Mouse (Mus musculus) forebrain, embryonic 16.5 days (tissue): ENCODE results near the gene Pip5k1c. TPM values are rescaled to one million over a fixed set of nuclear protein-coding genes. Genes with fewer than 3 reads are reported as not detected.

ENCODE experiments used
- ATAC-seq: fragments of 200-750 bp; cut with Nextera tagmentation; 2 replicates; pipeline ENCODE4 v1.8.0; 2017; ENCODE audit warnings: mild to moderate bottlenecking, moderate library complexity
- H3K27ac ChIP-seq: fragments of 300-500 bp; sonication (generic); 2 replicates; pipeline ENCODE4 v1.5.1; 2014; ENCODE audit warnings: low read length, control low read depth
- H3K27me3 ChIP-seq: fragments of 300-500 bp; sonication (generic); replicated peaks from 2 replicates; pipeline ENCODE4 v1.6.1; 2014; ENCODE audit warnings: low read length; ENCODE audit not compliant: control insufficient read depth, insufficient read depth
- H3K36me3 ChIP-seq: fragments of 300-500 bp; sonication (generic); 2 replicates; pipeline ENCODE4 v1.6.1; 2014; ENCODE audit not compliant: control insufficient read depth, insufficient read depth
- H3K4me1 ChIP-seq: fragments of 300-500 bp; sonication (generic); replicated peaks from 2 replicates; pipeline ENCODE4 v1.6.1; 2014; ENCODE audit warnings: low read length; ENCODE audit not compliant: control insufficient read depth, insufficient read depth
- H3K4me2 ChIP-seq: fragments of 300-500 bp; sonication (generic); 2 replicates; pipeline ENCODE4 v1.6.1; 2014; ENCODE audit warnings: mild to moderate bottlenecking, low read length, control low read depth
- H3K4me3 ChIP-seq: fragments of 300-500 bp; sonication (generic); replicated peaks from 2 replicates; pipeline ENCODE4 v1.5.1; 2014; ENCODE audit warnings: mild to moderate bottlenecking, low read length, control low read depth
- H3K9ac ChIP-seq: fragments of 300-500 bp; sonication (generic); replicated peaks from 2 replicates; pipeline ENCODE4 v1.6.1; 2014; ENCODE audit warnings: low read depth, low read length, control low read depth
- H3K9me3 ChIP-seq: fragments of 300-500 bp; sonication (generic); 2 replicates; pipeline ENCODE4 v1.6.1; 2016; ENCODE audit warnings: low read length; ENCODE audit not compliant: control insufficient read depth
- WGBS: fragments of 180-500 bp; shearing (Covaris S2); extraction: QIAGEN DNeasy Blood & Tissue Kit; methylation state at CpG from one replicate; pipeline ENCODE4 v1.1.7; 2014; 5-methylcytosine and 5-hydroxymethylcytosine counted together
- polyA plus RNA-seq: library from polyadenylated mRNA; unstranded; fragments of >200 nt; fragmentation: Nextera tagmentation; extraction: Ambion mirVana; gene quantifications from 2 replicates; pipeline ENCODE4 v1.2.1, GENCODE M21; 2015

Gene Pip5k1c
- polyA plus RNA-seq, 1 experiment from 2014 or later, result 143 TPM

DNA sequence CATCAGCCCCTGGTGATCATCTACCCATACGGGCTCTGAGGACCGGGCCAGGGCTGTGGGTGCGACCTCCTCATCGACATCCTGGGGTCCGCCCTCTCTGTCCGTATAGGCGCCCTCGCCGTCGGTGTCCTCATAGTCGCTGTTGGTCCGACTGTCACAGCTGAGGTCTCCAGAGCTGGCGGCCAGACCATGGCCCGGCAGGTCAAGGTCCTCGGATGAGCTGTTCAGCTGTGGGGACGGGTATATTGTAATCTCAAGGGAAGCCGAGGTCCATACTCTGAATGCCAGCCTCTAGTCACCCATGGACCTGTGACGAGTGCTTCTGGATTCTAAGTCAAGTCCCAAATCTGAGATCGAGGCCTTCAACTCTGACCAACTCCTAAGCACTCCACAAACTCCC lies 18.9 kb upstream of the Pip5k1c start:
- H3K4me3 ChIP-seq, result no peak overlapping the region
- peaks cover 11% of the 10 kb centered on the region for H3K36me3 ChIP-seq
- no peak overlapping the region for H3K4me2 ChIP-seq
- no peaks in the 10 kb centered on the region for H3K9me3 ChIP-seq
- no peak overlapping the region for H3K27ac ChIP-seq
- peaks cover 4% of the 10 kb centered on the region for H3K4me1 ChIP-seq
- ATAC-seq, result no peak
- H3K27me3 ChIP-seq, result no peaks in the 10 kb centered on the region
- WGBS, result 96% methylated on average over 19 of the region's 19 CpGs
- H3K9ac ChIP-seq, result no peak overlapping the region

GRCm38 (mm10) chr10:81277676-81278075 lies 15.1 kb upstream of the Pip5k1c start:
- 82% methylated on average over 22 of the region's 22 CpGs for WGBS
- Histone ChIP-seq H3K4me2 (no peak overlapping the region), H3K9me3 (no peaks in the 10 kb centered on the region), H3K27me3 (no peaks in the 10 kb centered on the region), H3K36me3 (peaks cover 5% of the 10 kb centered on the region; the same call in 1 of the 2 replicates), H3K9ac (no peak overlapping the region), H3K4me1 (no peaks in the 10 kb centered on the region), H3K27ac (no peak overlapping the region), H3K4me3 (no peak overlapping the region)
- no peak for ATAC-seq

DNA sequence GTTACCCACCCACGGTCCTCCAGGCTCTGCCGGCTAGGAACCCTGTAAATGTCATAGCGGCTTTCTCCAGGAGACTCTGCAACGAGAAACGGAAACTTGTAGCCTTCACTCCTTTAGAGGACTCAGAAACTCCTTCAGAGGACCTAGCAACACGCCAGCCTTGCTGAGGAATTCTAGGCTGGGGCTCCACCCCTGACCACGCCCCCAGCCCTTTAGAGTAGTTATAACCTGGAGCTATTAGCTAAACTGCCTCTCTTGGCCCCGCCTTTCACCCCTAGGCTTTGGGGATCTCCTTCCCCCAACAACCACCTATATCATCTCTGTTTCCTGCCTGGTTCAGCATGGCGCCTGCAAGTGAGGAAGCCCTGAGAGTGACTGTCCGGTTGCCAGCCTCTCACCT lies 13.3 kb upstream of the Pip5k1c start:
- no peak overlapping the region for H3K27ac ChIP-seq
- H3K9me3 ChIP-seq, result no peaks in the 10 kb centered on the region
- no peaks in the 10 kb centered on the region for H3K36me3 ChIP-seq
- H3K9ac ChIP-seq, result no peak overlapping the region
- H3K4me3 ChIP-seq, result no peak overlapping the region
- ATAC-seq, result no peak
- peaks cover 2% of the 10 kb centered on the region for H3K27me3 ChIP-seq
- H3K4me2 ChIP-seq, result no peak overlapping the region
- H3K4me1 ChIP-seq, result no peaks in the 10 kb centered on the region
- 53% methylated on average over 10 of the region's 10 CpGs for WGBS

DNA sequence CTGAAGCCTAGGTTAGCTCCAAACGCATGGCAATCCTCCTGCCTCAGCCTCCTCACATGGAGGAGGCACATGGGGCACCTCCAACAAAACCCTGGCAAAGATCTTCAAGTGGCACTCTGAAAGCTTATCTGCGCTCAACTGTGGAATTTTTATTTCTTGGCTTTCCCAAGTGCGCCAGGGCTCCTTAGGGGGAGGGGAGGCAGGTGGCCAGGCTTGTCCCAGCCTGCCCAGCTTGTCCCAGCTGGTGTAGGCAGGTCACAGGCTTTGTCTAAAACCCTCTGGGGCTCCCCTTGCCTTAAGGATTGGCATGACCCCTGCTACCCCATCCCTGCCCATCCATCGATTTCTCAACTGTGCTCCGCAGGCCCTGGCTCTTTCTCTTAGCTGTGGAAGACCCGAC lies 8.6 kb upstream of the Pip5k1c start:
- Histone ChIP-seq H3K27me3 (peaks cover 6% of the 10 kb centered on the region), H3K27ac (no peak overlapping the region), H3K9me3 (no peaks in the 10 kb centered on the region), H3K36me3 (no peaks in the 10 kb centered on the region), H3K4me3 (no peak overlapping the region), H3K4me1 (peaks cover 15% of the 10 kb centered on the region; the same call in 1 of the 2 replicates), H3K4me2 (no peak overlapping the region), H3K9ac (no peak overlapping the region)
- ATAC-seq, result no peak
- 59% methylated on average over 6 of the region's 6 CpGs for WGBS

DNA sequence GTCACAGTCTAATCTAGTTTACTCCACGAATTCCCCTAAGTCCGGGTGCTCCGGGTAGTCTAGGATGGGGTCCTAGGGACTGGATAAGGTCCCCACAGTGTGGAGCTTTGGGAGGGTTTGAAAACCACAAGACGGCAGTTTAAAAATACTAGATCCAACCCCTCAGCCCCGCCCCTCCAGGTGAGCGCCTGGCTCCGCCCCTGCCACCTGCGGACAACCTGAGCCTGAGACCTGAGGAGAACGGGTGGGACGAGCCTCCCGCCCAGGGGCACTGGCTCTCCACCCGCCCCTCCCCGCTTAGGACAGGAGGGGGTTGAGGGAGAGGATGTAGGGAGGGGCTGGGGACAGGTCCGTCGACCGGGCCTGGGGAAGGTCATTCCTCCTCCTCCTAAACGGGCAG lies 8.0 kb upstream of the Pip5k1c start:
- no peak overlapping the region for H3K27ac ChIP-seq
- peaks cover 6% of the 10 kb centered on the region for H3K27me3 ChIP-seq
- H3K4me3 ChIP-seq, result no peak overlapping the region
- no peaks in the 10 kb centered on the region for H3K9me3 ChIP-seq
- no peak for ATAC-seq
- no peaks in the 10 kb centered on the region for H3K36me3 ChIP-seq
- H3K9ac ChIP-seq, result no peak overlapping the region; the same call in 1 of the 2 replicates
- WGBS, result 15% methylated on average over 17 of the region's 17 CpGs
- H3K4me1 ChIP-seq, result peaks cover 17% of the 10 kb centered on the region
- peak overlapping the region; percentile 85; the same call in 1 of the 2 replicates for H3K4me2 ChIP-seq

DNA sequence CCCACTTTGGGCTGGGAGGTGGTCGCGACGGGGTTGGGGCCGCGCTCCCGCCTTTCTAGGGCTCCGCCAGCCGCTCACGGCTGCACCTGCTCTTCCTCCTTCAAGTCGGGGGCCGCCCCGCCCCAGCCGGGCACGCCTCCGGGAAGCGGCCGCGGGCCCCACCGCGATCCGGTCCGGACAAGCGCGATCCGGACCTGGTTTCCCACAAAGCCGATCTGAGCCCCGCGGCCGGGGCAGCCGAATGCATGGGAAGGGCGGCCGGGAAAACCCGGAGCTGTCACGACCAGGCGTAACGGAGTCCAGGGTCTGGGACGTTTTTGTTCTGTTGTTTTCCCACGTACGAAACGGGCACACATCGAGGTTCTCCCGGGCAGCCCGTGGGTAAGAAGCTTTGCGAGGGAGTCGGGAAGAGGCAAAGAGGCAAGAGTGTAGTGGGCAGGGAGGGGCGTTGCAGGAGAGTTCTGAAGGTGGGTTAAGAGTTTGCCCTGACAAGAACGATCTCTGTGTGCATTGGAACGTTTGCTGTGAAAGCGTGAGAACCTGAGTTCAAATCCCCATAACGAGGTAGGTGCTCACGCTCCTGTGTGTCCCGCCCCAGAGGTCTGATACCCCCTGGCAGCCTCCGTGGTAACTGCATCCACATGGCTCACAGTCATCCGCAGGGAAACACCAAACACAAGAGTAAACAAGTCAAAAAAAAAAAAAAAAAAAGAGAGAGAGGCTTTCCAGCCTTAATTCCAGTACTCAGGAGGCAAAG lies 6.9 kb upstream of the Pip5k1c start:
- H3K9me3 ChIP-seq, result no peaks in the 10 kb centered on the region
- peak; percentile 86 for ATAC-seq
- no peak overlapping the region for H3K27ac ChIP-seq
- peak overlapping the region; percentile 85 for H3K4me2 ChIP-seq
- peak overlapping the region; percentile 54 for H3K4me3 ChIP-seq
- H3K27me3 ChIP-seq, result peaks cover 6% of the 10 kb centered on the region
- peak overlapping the region; percentile 73 for H3K9ac ChIP-seq
- H3K36me3 ChIP-seq, result no peaks in the 10 kb centered on the region
- H3K4me1 ChIP-seq, result peaks cover 23% of the 10 kb centered on the region
- 2% methylated on average over 54 of the region's 54 CpGs for WGBS

- no peak overlapping the region for H3K27ac ChIP-seq
- no peak overlapping the region for H3K9ac ChIP-seq
- H3K4me1 ChIP-seq, result peaks cover 27% of the 10 kb centered on the region
- no peaks in the 10 kb centered on the region for H3K36me3 ChIP-seq
- WGBS, result 49% methylated on average over 6 of the region's 6 CpGs
- no peak overlapping the region for H3K4me2 ChIP-seq
- peaks cover 6% of the 10 kb centered on the region for H3K27me3 ChIP-seq
- H3K9me3 ChIP-seq, result no peaks in the 10 kb centered on the region
- H3K4me3 ChIP-seq, result no peak overlapping the region
- ATAC-seq, result no peak
Measured at GRCm38 (mm10) chr10:81286586-81286985, 6.2 kb upstream of the Pip5k1c start.

DNA sequence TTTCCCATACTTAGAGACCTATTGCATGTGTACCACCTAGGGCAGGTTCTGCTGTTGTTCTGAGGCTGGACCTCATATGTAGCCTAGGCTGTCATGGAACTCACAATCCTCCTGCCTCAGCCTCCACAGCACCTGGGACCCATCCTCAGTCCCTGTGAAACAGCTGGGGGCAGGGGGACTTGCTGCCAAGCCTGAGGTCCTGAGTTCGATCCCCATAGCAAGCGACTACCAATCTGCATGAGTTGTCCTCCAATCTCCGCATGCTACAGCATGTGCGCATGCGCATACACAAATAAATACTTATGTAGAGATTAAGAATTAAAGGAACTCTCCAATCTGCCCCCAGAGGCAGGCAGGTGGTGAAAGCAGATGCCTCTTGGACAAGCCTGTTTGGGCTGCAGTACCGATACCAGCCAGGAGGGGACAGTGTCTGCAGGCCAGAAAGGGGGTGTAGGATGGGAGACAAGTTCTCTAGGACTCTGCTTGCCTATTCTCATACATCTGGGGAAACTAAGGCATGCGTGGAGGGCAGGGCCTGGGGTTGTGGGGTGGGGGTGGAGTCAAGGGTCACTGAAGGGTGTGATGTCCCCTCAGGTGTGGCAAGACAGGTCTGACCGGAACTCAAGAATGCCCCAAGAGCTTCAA lies 5.1 kb upstream of the Pip5k1c start:
- Histone ChIP-seq H3K9me3 (no peaks in the 10 kb centered on the region), H3K4me1 (peaks cover 27% of the 10 kb centered on the region), H3K9ac (no peak overlapping the region), H3K27ac (no peak overlapping the region), H3K27me3 (peaks cover 6% of the 10 kb centered on the region), H3K4me3 (no peak overlapping the region), H3K36me3 (no peaks in the 10 kb centered on the region), H3K4me2 (no peak overlapping the region)
- 58% methylated on average over 8 of the region's 8 CpGs for WGBS
- no peak for ATAC-seq

DNA sequence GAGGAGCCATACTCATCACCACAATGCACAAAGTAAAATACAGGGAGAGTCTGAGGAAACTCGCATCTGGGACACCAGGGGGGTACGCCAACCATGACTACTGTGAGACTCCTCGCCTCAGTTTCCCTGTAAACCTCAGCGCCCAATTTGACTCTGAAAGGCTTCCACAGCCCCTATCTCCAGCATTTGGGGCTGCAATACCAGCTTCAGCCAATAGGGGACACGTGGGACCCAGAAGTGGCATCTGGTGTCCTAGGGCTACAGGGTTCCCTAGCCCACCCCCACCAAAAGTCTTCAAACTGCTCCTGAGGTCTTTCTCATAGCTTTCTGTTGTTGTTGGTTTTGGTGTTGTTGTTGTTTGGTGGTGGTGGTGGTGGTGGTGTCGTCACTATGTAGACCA lies 4.2 kb upstream of the Pip5k1c start:
- Histone ChIP-seq H3K4me1 (peaks cover 27% of the 10 kb centered on the region), H3K4me3 (no peak overlapping the region), H3K4me2 (no peak overlapping the region), H3K9me3 (no peaks in the 10 kb centered on the region), H3K27ac (no peak overlapping the region), H3K27me3 (peaks cover 6% of the 10 kb centered on the region), H3K36me3 (no peaks in the 10 kb centered on the region), H3K9ac (no peak overlapping the region)
- ATAC-seq, result no peak
- 39% methylated on average over 6 of the region's 6 CpGs for WGBS
